Mouse (Mus musculus): ENCODE results near the gene Dapl1. TPM values are rescaled to one million over a fixed set of nuclear protein-coding genes. Genes with fewer than 3 reads are reported as not detected.

The Dapl1 gene
- total and polyA plus RNA-seq, 3 experiments, result not detected

DNA sequence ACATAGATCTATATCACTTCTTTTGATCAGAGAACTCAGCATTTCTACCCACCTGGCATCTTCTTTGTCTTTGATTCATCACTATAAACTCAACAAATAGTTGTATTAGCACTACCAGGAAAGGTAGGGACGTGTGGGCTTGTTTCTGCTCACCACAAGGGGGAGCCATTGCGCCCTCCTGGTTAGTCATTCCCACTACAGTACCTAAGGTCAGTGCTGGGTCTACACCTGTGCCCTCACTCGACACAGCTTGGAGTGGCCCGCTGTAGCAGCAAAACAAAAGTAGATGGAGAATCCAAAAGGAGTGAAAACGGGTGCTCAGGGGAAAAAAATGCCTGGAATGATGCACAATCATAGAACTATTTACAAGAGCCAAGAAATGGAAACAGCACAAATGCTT, 44.0 kb upstream of the Dapl1 start:
- Histone ChIP-seq H3K27me3 (ENCODE audit: control insufficient read depth, insufficient read depth, low read length) (no peaks in the 10 kb centered on the region), H3K36me3 (ENCODE audit: control insufficient read depth, insufficient read depth, low read length) (no peaks in the 10 kb centered on the region), H3K79me2 (replicated peaks; ENCODE audit: control insufficient read depth, insufficient read depth, low read length) (no peaks in the 10 kb centered on the region), H3K27ac (peak overlapping the region; percentile 79), H3K4me1 (ENCODE audit: control insufficient read depth, insufficient read depth, low read length) (peaks cover 11% of the 10 kb centered on the region), H3K9ac (ENCODE audit: low read depth, low read length) (no peak overlapping the region), H3K4me3 (no peak overlapping the region)
- TF ChIP-seq CTCF (IDR thresholded peaks at IDR 0.05), result peak; percentile 94
- TF ChIP-seq EP300 (IDR thresholded peaks at IDR 0.05; ENCODE audit: insufficient read depth, low read depth, low read length), result 0 out of 2 replicates have a peak, but pooled peaks have one; percentile 8
- TF ChIP-seq POLR2A (IDR thresholded peaks at IDR 0.05; ENCODE audit: insufficient read depth, low read depth, low read length), result no peak
- DNase-seq, result peak; percentile 64 to 71
- 35% methylated on average over 5 of the region's 5 CpGs for WGBS
- intact Hi-C loops (cut with DNase I), result loop anchor here (5.0 kb wide), 1 partner anchor 703 kb away; no protein-coding TSS in a partner anchor

DNA sequence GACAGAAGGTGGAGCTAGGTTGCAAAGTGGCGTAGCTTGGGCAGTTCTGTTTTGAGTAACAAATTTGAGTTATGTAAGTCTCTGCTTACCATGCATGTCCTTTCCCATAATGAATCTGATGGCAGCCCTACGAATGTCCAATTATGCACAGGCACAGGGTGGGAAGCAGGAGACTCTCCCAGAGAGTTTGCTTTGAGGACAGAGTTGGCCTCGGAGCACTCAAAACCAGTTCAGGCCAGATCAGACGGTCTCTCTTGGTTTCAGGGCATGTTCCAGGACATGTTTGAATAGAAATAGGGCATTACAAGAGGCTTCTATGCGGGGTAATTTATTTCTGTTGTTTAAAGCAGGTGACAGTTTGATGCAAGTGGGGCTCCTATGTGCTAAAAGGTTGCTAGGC, 42.8 kb upstream of the Dapl1 start:
- intact Hi-C loops (cut with DNase I), result loop anchor here (5.0 kb wide), 1 partner anchor 704 kb away; no protein-coding TSS in a partner anchor
- no peak overlapping the region for H3K9ac ChIP-seq (ENCODE audit: low read depth, low read length)
- H3K4me1 ChIP-seq (ENCODE audit: control insufficient read depth, insufficient read depth, low read length), result peaks cover 11% of the 10 kb centered on the region
- H3K27me3 ChIP-seq (ENCODE audit: control insufficient read depth, insufficient read depth, low read length), result no peaks in the 10 kb centered on the region
- no peak overlapping the region for H3K27ac ChIP-seq
- no peaks in the 10 kb centered on the region for H3K36me3 ChIP-seq (ENCODE audit: control insufficient read depth, insufficient read depth, low read length)
- no peaks in the 10 kb centered on the region for H3K79me2 ChIP-seq (replicated peaks; ENCODE audit: control insufficient read depth, insufficient read depth, low read length)
- DNase-seq, result no peak
- H3K4me3 ChIP-seq, result no peak overlapping the region
- WGBS, result 90% methylated on average over 5 of the region's 5 CpGs
- TF ChIP-seq POLR2A (IDR thresholded peaks at IDR 0.05; ENCODE audit: insufficient read depth, low read depth, low read length) (no peak), CTCF (IDR thresholded peaks at IDR 0.05) (no peak), EP300 (IDR thresholded peaks at IDR 0.05; ENCODE audit: insufficient read depth, low read depth, low read length) (no peak)

DNA sequence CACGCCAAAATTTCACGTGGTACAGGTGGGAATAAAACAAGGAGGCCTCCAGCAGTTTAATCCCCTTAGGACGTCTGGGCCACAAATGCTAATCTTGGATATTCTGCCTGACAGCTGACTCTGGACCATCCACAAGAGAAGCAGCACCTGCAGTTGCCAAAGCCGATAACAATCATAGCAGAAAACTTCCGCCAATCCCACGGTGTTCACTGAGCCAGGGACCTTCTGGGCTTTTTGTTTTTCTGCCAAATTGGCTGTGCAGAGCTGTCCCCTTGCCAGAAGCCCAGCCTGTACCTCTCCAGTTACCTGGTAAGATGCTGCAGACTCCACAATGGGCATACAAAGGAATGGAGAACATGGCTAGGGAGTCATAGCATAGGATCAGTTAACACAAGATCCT, 37.8 kb upstream of the Dapl1 start:
- H3K4me3 ChIP-seq, result no peak overlapping the region
- H3K4me1 ChIP-seq (ENCODE audit: control insufficient read depth, insufficient read depth, low read length), result no peaks in the 10 kb centered on the region
- no peaks in the 10 kb centered on the region for H3K79me2 ChIP-seq (replicated peaks; ENCODE audit: control insufficient read depth, insufficient read depth, low read length)
- H3K36me3 ChIP-seq (ENCODE audit: control insufficient read depth, insufficient read depth, low read length), result no peaks in the 10 kb centered on the region
- intact Hi-C loops (cut with DNase I), result no loop called here
- no peak for TF ChIP-seq POLR2A (IDR thresholded peaks at IDR 0.05; ENCODE audit: insufficient read depth, low read depth, low read length)
- TF ChIP-seq CTCF (IDR thresholded peaks at IDR 0.05), result no peak
- no peak for TF ChIP-seq EP300 (IDR thresholded peaks at IDR 0.05; ENCODE audit: insufficient read depth, low read depth, low read length)
- no peaks in the 10 kb centered on the region for H3K27me3 ChIP-seq (ENCODE audit: control insufficient read depth, insufficient read depth, low read length)
- H3K9ac ChIP-seq (ENCODE audit: low read depth, low read length), result no peak overlapping the region
- no peak for DNase-seq
- 50% methylated on average over 6 of the region's 6 CpGs for WGBS
- no peak overlapping the region for H3K27ac ChIP-seq

DNA sequence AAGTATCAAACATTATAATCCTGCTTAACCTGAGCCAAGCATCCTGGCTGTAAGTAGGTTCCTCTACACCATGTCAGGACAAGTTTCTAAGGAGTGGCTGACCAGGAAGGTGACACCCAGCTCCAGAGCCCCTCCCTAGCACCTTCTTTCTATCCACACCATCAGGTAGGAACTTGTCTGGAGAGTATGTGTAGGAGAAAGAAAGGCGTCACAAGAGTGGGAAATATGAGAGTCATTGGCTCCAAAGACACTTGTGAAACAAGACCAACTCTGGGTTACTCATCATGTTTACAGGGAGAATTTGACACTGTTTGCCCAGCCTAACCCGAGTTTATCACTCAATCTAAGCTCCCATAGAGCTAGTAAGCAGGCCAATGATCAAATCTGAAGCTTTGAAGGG, 36.7 kb upstream of the Dapl1 start:
- no peak overlapping the region for H3K4me3 ChIP-seq
- no peaks in the 10 kb centered on the region for H3K4me1 ChIP-seq (ENCODE audit: control insufficient read depth, insufficient read depth, low read length)
- no peaks in the 10 kb centered on the region for H3K27me3 ChIP-seq (ENCODE audit: control insufficient read depth, insufficient read depth, low read length)
- no peaks in the 10 kb centered on the region for H3K36me3 ChIP-seq (ENCODE audit: control insufficient read depth, insufficient read depth, low read length)
- 73% methylated on average over 2 of the region's 2 CpGs for WGBS
- no peak overlapping the region for H3K27ac ChIP-seq
- DNase-seq, result no peak
- no peaks in the 10 kb centered on the region for H3K79me2 ChIP-seq (replicated peaks; ENCODE audit: control insufficient read depth, insufficient read depth, low read length)
- no peak overlapping the region for H3K9ac ChIP-seq (ENCODE audit: low read depth, low read length)
- intact Hi-C loops (cut with DNase I), result no loop called here
- no peak for TF ChIP-seq EP300 (IDR thresholded peaks at IDR 0.05; ENCODE audit: insufficient read depth, low read depth, low read length)
- no peak for TF ChIP-seq POLR2A (IDR thresholded peaks at IDR 0.05; ENCODE audit: insufficient read depth, low read depth, low read length)
- no peak for TF ChIP-seq CTCF (IDR thresholded peaks at IDR 0.05)

DNA sequence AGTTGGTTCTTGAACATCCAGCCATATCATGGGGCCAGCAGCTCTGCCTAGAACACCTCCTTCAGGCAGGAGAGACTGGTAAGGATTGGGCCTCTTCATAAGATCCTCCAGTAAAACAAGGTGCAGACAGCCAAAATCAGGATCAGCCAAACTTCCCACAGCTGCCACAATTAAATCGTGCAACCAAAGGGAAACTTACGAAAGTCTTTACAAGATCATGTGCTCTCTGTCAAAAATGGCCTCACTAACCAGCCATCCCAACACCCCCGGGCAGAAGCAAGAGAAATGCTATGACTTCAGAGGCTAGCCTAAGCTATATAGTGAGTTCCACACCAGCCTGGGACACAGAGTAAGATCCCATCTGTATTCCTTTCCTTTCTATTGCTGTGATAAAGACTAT, 35.9 kb upstream of the Dapl1 start:
- TF ChIP-seq EP300 (IDR thresholded peaks at IDR 0.05; ENCODE audit: insufficient read depth, low read depth, low read length) (no peak), CTCF (IDR thresholded peaks at IDR 0.05) (no peak), POLR2A (IDR thresholded peaks at IDR 0.05; ENCODE audit: insufficient read depth, low read depth, low read length) (no peak)
- Histone ChIP-seq H3K27me3 (ENCODE audit: control insufficient read depth, insufficient read depth, low read length) (no peaks in the 10 kb centered on the region), H3K36me3 (ENCODE audit: control insufficient read depth, insufficient read depth, low read length) (no peaks in the 10 kb centered on the region), H3K4me3 (no peak overlapping the region), H3K27ac (no peak overlapping the region), H3K79me2 (replicated peaks; ENCODE audit: control insufficient read depth, insufficient read depth, low read length) (no peaks in the 10 kb centered on the region), H3K9ac (ENCODE audit: low read depth, low read length) (no peak overlapping the region), H3K4me1 (ENCODE audit: control insufficient read depth, insufficient read depth, low read length) (no peaks in the 10 kb centered on the region)
- intact Hi-C loops (cut with DNase I), result no loop called here
- WGBS, result 88% methylated on average over 3 of the region's 3 CpGs
- no peak for DNase-seq

DNA sequence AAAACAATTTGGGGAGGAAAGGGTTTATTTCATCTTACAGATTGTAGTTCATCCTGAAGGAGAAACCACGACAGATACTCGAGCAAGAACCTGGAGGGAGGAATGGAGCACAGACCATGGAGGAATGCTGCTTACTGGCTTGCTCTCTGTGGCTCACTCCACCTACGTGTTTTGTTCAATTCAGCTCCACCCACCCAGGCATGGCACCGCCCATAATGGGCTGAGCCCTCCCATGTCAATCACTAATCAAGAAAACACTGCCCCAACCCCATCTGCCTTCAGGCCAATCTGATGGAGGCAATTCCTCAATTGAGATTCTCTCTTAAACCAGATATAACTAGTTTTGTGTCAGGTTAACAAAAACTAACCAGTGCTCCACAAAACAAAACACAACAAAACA, 35.5 kb upstream of the Dapl1 start:
- no peaks in the 10 kb centered on the region for H3K36me3 ChIP-seq (ENCODE audit: control insufficient read depth, insufficient read depth, low read length)
- H3K4me1 ChIP-seq (ENCODE audit: control insufficient read depth, insufficient read depth, low read length), result no peaks in the 10 kb centered on the region
- H3K27ac ChIP-seq, result no peak overlapping the region
- DNase-seq, result no peak
- TF ChIP-seq CTCF (IDR thresholded peaks at IDR 0.05), result no peak
- TF ChIP-seq POLR2A (IDR thresholded peaks at IDR 0.05; ENCODE audit: insufficient read depth, low read depth, low read length), result no peak
- no peak for TF ChIP-seq EP300 (IDR thresholded peaks at IDR 0.05; ENCODE audit: insufficient read depth, low read depth, low read length)
- H3K9ac ChIP-seq (ENCODE audit: low read depth, low read length), result no peak overlapping the region
- no peak overlapping the region for H3K4me3 ChIP-seq
- 66% methylated on average over 4 of the region's 4 CpGs for WGBS
- intact Hi-C loops (cut with DNase I), result no loop called here
- no peaks in the 10 kb centered on the region for H3K27me3 ChIP-seq (ENCODE audit: control insufficient read depth, insufficient read depth, low read length)
- H3K79me2 ChIP-seq (replicated peaks; ENCODE audit: control insufficient read depth, insufficient read depth, low read length), result no peaks in the 10 kb centered on the region
